9 mouse cellular contexts compared by ENCODE assay signal in genomic region chr8:125083746-125084145, GRCm38 (mm10). TPM values are rescaled to one million over a fixed set of nuclear protein-coding genes. Genes with fewer than 3 reads are reported as not detected.
DNase-seq lines count a peak whose midpoint lies in the region; ATAC-seq and TF ChIP-seq lines count a peak whose summit lies in the region.
"Had no signal": no experiment of that assay in that cellular context is flagged by ENCODE, and none has a peak within 500 bp of the region (broad histone marks: within the 10 kb centered on the region; RNA-seq: fewer than 3 reads in every experiment).

No protein-coding gene starts in this region.

- H3K36me3 ChIP-seq in lung, embryonic 14.5 days (ENCODE audit: insufficient read depth) = no peaks in the 10 kb centered on the region; the same call in 1 of the 2 replicates
- no peaks in the 10 kb centered on the region for H3K36me3 ChIP-seq in heart, adult 2 months (ENCODE audit: control insufficient read depth, insufficient read depth, low read length)
- H3K36me3 ChIP-seq: G1E had no signal

- WGBS in lung, embryonic 14.5 days = 21% methylated on average over 4 of the region's 4 CpGs
- 21% methylated on average over 4 of the region's 4 CpGs for WGBS in lung, adult 2 months
- WGBS in heart, adult 2 months = 2% methylated on average over 4 of the region's 4 CpGs

- no peak for TF ChIP-seq EP300 in heart, adult 2 months (IDR thresholded peaks at IDR 0.05; ENCODE audit: insufficient read depth, low read depth, low read length)

- H3K9me3 ChIP-seq in lung, embryonic 14.5 days (ENCODE audit: low read depth, low read length) = no peaks in the 10 kb centered on the region

- intact Hi-C loops in heart, adult 2 months (cut with DNase I) = loop anchor here (1.0 kb wide), 1 partner anchor 14 kb away; no protein-coding TSS in a partner anchor

- H3K27me3 ChIP-seq in lung, embryonic 14.5 days (ENCODE audit: insufficient read depth, low read length) = no peaks in the 10 kb centered on the region
- no peaks in the 10 kb centered on the region for H3K27me3 ChIP-seq in heart, adult 2 months (ENCODE audit: control insufficient read depth, insufficient read depth, low read length)

- peak overlapping the region; percentile 74; the same call in 1 of the 2 replicates for H3K27ac ChIP-seq in lung, embryonic 14.5 days (ENCODE audit: low read depth)
- H3K27ac ChIP-seq in heart, adult 2 months = peak overlapping the region; percentile 74

- peak; percentile 50 for DNase-seq in lung, embryonic 14.5 days
- no peak for DNase-seq in lung, adult 2 months
- peak; percentile 87 to 89 for DNase-seq in cerebellum, postnatal 10 days
- peak; percentile 71 to 73 for DNase-seq in heart, adult 2 months
- DNase-seq in kidney, adult 11 months = peak; percentile 44
- peak; percentile 56 to 57 for DNase-seq in lung, postnatal 4 days
- no peak for DNase-seq in urinary bladder, postnatal 25 days (ENCODE audit: low spot score)
- DNase-seq in c-Kit-positive CD71-positive TER-119-positive erythroid progenitor cells, embryonic 14.5 days (ENCODE audit: low spot score) = no peak

- no peak for ATAC-seq in lung, embryonic 14.5 days (ENCODE audit: insufficient read depth)

- H3K4me1 ChIP-seq in lung, embryonic 14.5 days (ENCODE audit: insufficient read depth) = 0 out of 2 replicates have a peak, but pooled peaks cover 3% of the 10 kb centered on the region
- H3K4me1 ChIP-seq in lung, adult 2 months (ENCODE audit: control insufficient read depth, insufficient read depth, low read length) = peaks cover 2% of the 10 kb centered on the region; the same call in 1 of the 2 replicates
- peaks cover 8% of the 10 kb centered on the region for H3K4me1 ChIP-seq in heart, adult 2 months (ENCODE audit: control insufficient read depth, insufficient read depth, low read length)

- H3K4me2 ChIP-seq in lung, embryonic 14.5 days = no peak overlapping the region

- no peak overlapping the region for H3K9ac ChIP-seq in lung, embryonic 14.5 days
- no peak overlapping the region; the same call in 1 of the 2 replicates for H3K9ac ChIP-seq in heart, adult 2 months (ENCODE audit: low read depth, low read length)

- TF ChIP-seq POLR2A in lung, adult 2 months (IDR thresholded peaks at IDR 0.05; ENCODE audit: borderline replicate concordance, extremely low read depth, low read depth, low read length) = no peak
- TF ChIP-seq POLR2A in heart, adult 2 months (IDR thresholded peaks at IDR 0.05; ENCODE audit: insufficient read depth, low read depth, low read length) = no peak

- H3K4me3 ChIP-seq in lung, embryonic 14.5 days (ENCODE audit: low read depth, low read length) = no peak overlapping the region
- H3K4me3 ChIP-seq in lung, adult 2 months (replicated peaks; ENCODE audit: extremely low read depth, low read depth, low read length) = no peak overlapping the region
- H3K4me3 ChIP-seq in heart, adult 2 months = no peak overlapping the region

- no peak for TF ChIP-seq CTCF in lung, embryonic 14.5 days (IDR thresholded peaks at IDR 0.05; ENCODE audit: low read depth)
- TF ChIP-seq CTCF in lung, adult 2 months (IDR thresholded peaks at IDR 0.05; ENCODE audit: insufficient read depth, low read length) = no peak
- TF ChIP-seq CTCF in heart, adult 2 months (IDR thresholded peaks at IDR 0.05) = no peak

- H3K79me2 ChIP-seq in heart, adult 2 months (replicated peaks; ENCODE audit: control insufficient read depth, insufficient read depth, low read length) = no peaks in the 10 kb centered on the region

RNA-seq across cellular contexts. Expression of gene Disc1, which starts 29.8 kb away (rescaled TPM):
- 2.4 and 3.8 TPM in 2 replicates for polyA plus RNA-seq in lung, embryonic 14.5 days (2014; fragmentation: Nextera tagmentation; extraction: Ambion mirVana)
- polyA plus RNA-seq in lung, adult 2 months (2012; rRNA removed) = 1.1 and 1.4 TPM in 2 replicates
- 1 to 10 TPM; 2.2 to 2.3 TPM for total RNA-seq in heart, adult 2 months (2021)
- polyA plus RNA-seq in heart, adult 2 months (2012; rRNA removed) = 1.1 and 1.3 TPM in 2 replicates
- total RNA-seq: G1E had no signal
- polyA plus RNA-seq: G1E had no signal

Comparison
In these comparisons a context has a peak if more than half of its experiments do, and no peak if none do; other contexts are left out.
1. DNase-seq: peak in lung, embryonic 14.5 days (single experiment), cerebellum, postnatal 10 days (2 of 2), heart, adult 2 months (2 of 2), kidney, adult 11 months (single experiment) and lung, postnatal 4 days (2 of 2); none in lung, adult 2 months (single experiment), urinary bladder, postnatal 25 days (single experiment) and c-Kit-positive CD71-positive TER-119-positive erythroid progenitor cells, embryonic 14.5 days (single experiment).